Mouse (Mus musculus) cerebellum, adult 2 months (tissue): ENCODE data around the gene Neil1.

ENCODE experiments used
- CTCF ChIP-seq: fragments of 200-500 bp; IDR thresholded peaks from 2 replicates; pipeline ENCODE4 v1.5.1; 2011; ENCODE audit warnings: low read depth, mild to moderate bottlenecking, control low read depth, low read length, moderate library complexity, borderline replicate concordance; ENCODE audit not compliant: insufficient read depth
- POLR2A ChIP-seq: fragments of 200-500 bp; IDR thresholded peaks from 2 replicates; pipeline ENCODE4 v1.6.1; 2011; ENCODE audit warnings: low read length, control low read depth, borderline replicate concordance; ENCODE audit not compliant: insufficient read depth

- peak; percentile 75 for TF ChIP-seq CTCF
- TF ChIP-seq POLR2A: peak; percentile 90
Observed at GRCm38 (mm10) chr9:57130577-57131433, 17.3 kb downstream of the Neil1 start, which contains the start of gene Man2c1.
